Mouse (Mus musculus) kidney, postnatal 14 days (tissue): ENCODE results near the gene Rgs14.

Source experiments
- DNase-seq: peaks from one replicate; pipeline ENCODE4 v3.0.0; 2022; ENCODE audit warnings: mixed read lengths

The Rgs14 gene

GRCm38 (mm10) chr13:55346745-55347144 lies 22.8 kb upstream of the Rgs14 start:
- no peak for DNase-seq

GRCm38 (mm10) chr13:55361145-55361544 lies 8.4 kb upstream of the Rgs14 start:
- no peak for DNase-seq

GRCm38 (mm10) chr13:55361974-55362452 lies 7.5 kb upstream of the Rgs14 start:
- DNase-seq, result no peak

GRCm38 (mm10) chr13:55362453-55363060 lies 7.0 kb upstream of the Rgs14 start, which contains the start of gene Lman2:
Gene Lman2, minus strand, starts transcription at chr13:55362783.
- DNase-seq, result peak; percentile 98

GRCm38 (mm10) chr13:55368401-55368800 lies 1.1 kb upstream of the Rgs14 start:
- peak; percentile 22 for DNase-seq

- peak; percentile 73 for DNase-seq
These were observed 702 bp downstream of the Rgs14 start for GRCm38 (mm10) chr13:55370234-55370633.

GRCm38 (mm10) chr13:55371007-55371681 lies 1.6 kb downstream of the Rgs14 start:
- no peak for DNase-seq

- no peak for DNase-seq
These were observed 2.2 kb downstream of the Rgs14 start for GRCm38 (mm10) chr13:55371740-55372139.

- DNase-seq, result no peak
These were observed 4.8 kb downstream of the Rgs14 start for GRCm38 (mm10) chr13:55374206-55374924.

- no peak for DNase-seq
These were observed 6.3 kb downstream of the Rgs14 start for GRCm38 (mm10) chr13:55375877-55376276.

- DNase-seq, result peak; percentile 42
These were observed 9.5 kb downstream of the Rgs14 start for GRCm38 (mm10) chr13:55378907-55379580.

- DNase-seq, result no peak
These were observed 12.3 kb downstream of the Rgs14 start for GRCm38 (mm10) chr13:55381790-55382189.

- DNase-seq, result peak; percentile 88
These were observed 21.1 kb downstream of the Rgs14 start for GRCm38 (mm10) chr13:55390644-55391043.

- peak; percentile 89 for DNase-seq
These were observed 22.1 kb downstream of the Rgs14 start for GRCm38 (mm10) chr13:55391626-55392029.

- DNase-seq, result no peak
These were observed 23.4 kb downstream of the Rgs14 start for GRCm38 (mm10) chr13:55392933-55393332.

GRCm38 (mm10) chr13:55398088-55398487 lies 28.6 kb downstream of the Rgs14 start, which contains the start of gene Slc34a1:
Gene Slc34a1, plus strand, starts transcription at chr13:55398187.
- no peak for DNase-seq

- DNase-seq, result peak; percentile 73
These were observed 29.9 kb downstream of the Rgs14 start for GRCm38 (mm10) chr13:55399300-55400038.

- DNase-seq, result no peak
These were observed 30.5 kb downstream of the Rgs14 start for GRCm38 (mm10) chr13:55400039-55400346.

GRCm38 (mm10) chr13:55403266-55403665 lies 33.7 kb downstream of the Rgs14 start:
- no peak for DNase-seq

- DNase-seq, result no peak
These were observed 34.7 kb downstream of the Rgs14 start for GRCm38 (mm10) chr13:55403935-55404852.
